Mouse (Mus musculus) ES-Bruce4 (cell line): ENCODE measurements around the gene Ubap1.

Source experiments
- CTCF ChIP-seq: IDR thresholded peaks from one replicate; pipeline ENCODE4 v1.8.1; 2011; ENCODE audit warnings: low read depth, low read length
- POLR2A ChIP-seq: IDR thresholded peaks from one replicate; pipeline ENCODE4 v1.8.1; 2011; ENCODE audit warnings: low read length; ENCODE audit not compliant: insufficient read depth

GRCm38 (mm10) chr4:41303671-41304070 is 45.1 kb upstream of the Ubap1 start:
- no peak for TF ChIP-seq CTCF
- TF ChIP-seq POLR2A, result no peak
